Mouse (Mus musculus): Measurements from ENCODE around the gene Hoxd8. TPM values are rescaled to one million over a fixed set of nuclear protein-coding genes. Genes with fewer than 3 reads are reported as not detected.

Gene Hoxd8
- polyA plus RNA-seq, 1 experiment from 2014 or later: 3.7 TPM

GRCm38 (mm10) chr2:74703720-74704392 lies 559 bp upstream of the Hoxd8 start:
- Histone ChIP-seq H3K9me3 (no peaks in the 10 kb centered on the region), H3K36me3 (no peaks in the 10 kb centered on the region), H3K27me3 (peaks cover 99% of the 10 kb centered on the region), H3K27ac (no peak overlapping the region), H3K9ac (no peak overlapping the region), H3K4me1 (peaks cover 10% of the 10 kb centered on the region), H3K4me3 (no peak overlapping the region), H3K4me2 (no peak overlapping the region)
- 2% methylated on average over 26 of the region's 26 CpGs for WGBS
- ATAC-seq (ENCODE audit: insufficient number of reproducible peaks, insufficient read depth, low FRiP score, low TSS enrichment, low read depth): no peak

GRCm38 (mm10) chr2:74704999-74705466 lies 618 bp downstream of the Hoxd8 start:
- Histone ChIP-seq H3K27me3 (peaks cover 99% of the 10 kb centered on the region), H3K9me3 (no peaks in the 10 kb centered on the region), H3K36me3 (no peaks in the 10 kb centered on the region), H3K4me2 (peak overlapping the region; percentile 75), H3K4me3 (peak overlapping the region; percentile 48), H3K9ac (peak overlapping the region; percentile 60), H3K4me1 (peaks cover 10% of the 10 kb centered on the region), H3K27ac (no peak overlapping the region; the same call in 1 of the 2 replicates)
- under 1% methylated on average over 53 of the region's 66 CpGs for WGBS
- no peak for ATAC-seq (ENCODE audit: insufficient number of reproducible peaks, insufficient read depth, low FRiP score, low TSS enrichment, low read depth)

GRCm38 (mm10) chr2:74705467-74706089 lies 1.2 kb downstream of the Hoxd8 start:
- peak overlapping the region; percentile 60 for H3K9ac ChIP-seq
- H3K4me3 ChIP-seq: peak overlapping the region; percentile 48
- H3K4me2 ChIP-seq: peak overlapping the region; percentile 75
- H3K4me1 ChIP-seq: peaks cover 10% of the 10 kb centered on the region
- peaks cover 99% of the 10 kb centered on the region for H3K27me3 ChIP-seq
- under 1% methylated on average over 78 of the region's 85 CpGs for WGBS
- no peak overlapping the region for H3K27ac ChIP-seq
- H3K36me3 ChIP-seq: no peaks in the 10 kb centered on the region
- H3K9me3 ChIP-seq: no peaks in the 10 kb centered on the region
- ATAC-seq (ENCODE audit: insufficient number of reproducible peaks, insufficient read depth, low FRiP score, low TSS enrichment, low read depth): no peak

- 4% methylated on average over 13 of the region's 13 CpGs for WGBS
- no peak for ATAC-seq (ENCODE audit: insufficient number of reproducible peaks, insufficient read depth, low FRiP score, low TSS enrichment, low read depth)
- H3K27me3 ChIP-seq: peaks cover 99% of the 10 kb centered on the region
- no peak overlapping the region for H3K4me2 ChIP-seq
- peaks cover 10% of the 10 kb centered on the region for H3K4me1 ChIP-seq
- H3K27ac ChIP-seq: no peak overlapping the region
- H3K9me3 ChIP-seq: no peaks in the 10 kb centered on the region
- H3K9ac ChIP-seq: no peak overlapping the region
- H3K4me3 ChIP-seq: no peak overlapping the region
- H3K36me3 ChIP-seq: no peaks in the 10 kb centered on the region
These were observed 2.1 kb downstream of the Hoxd8 start for GRCm38 (mm10) chr2:74706393-74706960.

- peaks cover 99% of the 10 kb centered on the region for H3K27me3 ChIP-seq
- no peaks in the 10 kb centered on the region for H3K36me3 ChIP-seq
- no peak overlapping the region for H3K9ac ChIP-seq
- no peak overlapping the region for H3K4me2 ChIP-seq
- H3K27ac ChIP-seq: no peak overlapping the region
- H3K4me1 ChIP-seq: peaks cover 17% of the 10 kb centered on the region
- no peak overlapping the region for H3K4me3 ChIP-seq
- 9% methylated on average over 7 of the region's 7 CpGs for WGBS
- no peaks in the 10 kb centered on the region for H3K9me3 ChIP-seq
- ATAC-seq (ENCODE audit: insufficient number of reproducible peaks, insufficient read depth, low FRiP score, low TSS enrichment, low read depth): no peak
These were observed 3.2 kb downstream of the Hoxd8 start for GRCm38 (mm10) chr2:74707599-74707998.

- Histone ChIP-seq H3K27me3 (peaks cover 99% of the 10 kb centered on the region), H3K9me3 (no peaks in the 10 kb centered on the region), H3K4me2 (no peak overlapping the region), H3K4me1 (peaks cover 17% of the 10 kb centered on the region), H3K4me3 (no peak overlapping the region), H3K36me3 (no peaks in the 10 kb centered on the region), H3K9ac (no peak overlapping the region), H3K27ac (no peak overlapping the region)
- no peak for ATAC-seq (ENCODE audit: insufficient number of reproducible peaks, insufficient read depth, low FRiP score, low TSS enrichment, low read depth)
- 6% methylated on average over 4 of the region's 4 CpGs for WGBS
These were observed 4.3 kb downstream of the Hoxd8 start for GRCm38 (mm10) chr2:74708676-74709075.

- 5% methylated on average over 5 of the region's 5 CpGs for WGBS
- Histone ChIP-seq H3K4me1 (peaks cover 14% of the 10 kb centered on the region), H3K4me2 (no peak overlapping the region), H3K9ac (no peak overlapping the region), H3K36me3 (no peaks in the 10 kb centered on the region), H3K27ac (no peak overlapping the region), H3K27me3 (peaks cover 99% of the 10 kb centered on the region), H3K4me3 (no peak overlapping the region), H3K9me3 (no peaks in the 10 kb centered on the region)
- ATAC-seq (ENCODE audit: insufficient number of reproducible peaks, insufficient read depth, low FRiP score, low TSS enrichment, low read depth): no peak
These were observed 5.3 kb downstream of the Hoxd8 start for GRCm38 (mm10) chr2:74709465-74710419.

GRCm38 (mm10) chr2:74710929-74711543 lies 6.6 kb downstream of the Hoxd8 start:
- whole genome bisulfite sequencing: under 1% methylated on average over 16 of the region's 16 CpGs
- Histone ChIP-seq H3K27ac (no peak overlapping the region), H3K4me3 (no peak overlapping the region), H3K4me1 (peaks cover 16% of the 10 kb centered on the region), H3K4me2 (no peak overlapping the region), H3K9ac (no peak overlapping the region), H3K9me3 (no peaks in the 10 kb centered on the region), H3K27me3 (peaks cover 99% of the 10 kb centered on the region), H3K36me3 (no peaks in the 10 kb centered on the region)
- ATAC-seq (ENCODE audit: insufficient number of reproducible peaks, insufficient read depth, low FRiP score, low TSS enrichment, low read depth): no peak

- no peak; the same call in 1 of the 2 replicates for ATAC-seq (ENCODE audit: insufficient number of reproducible peaks, insufficient read depth, low FRiP score, low TSS enrichment, low read depth)
- Histone ChIP-seq H3K36me3 (no peaks in the 10 kb centered on the region), H3K4me1 (peaks cover 19% of the 10 kb centered on the region), H3K4me2 (peak within 1 kb of the TSS; percentile 53), H3K9me3 (no peaks in the 10 kb centered on the region), H3K27me3 (peaks cover 99% of the 10 kb centered on the region), H3K4me3 (peak within 1 kb of the TSS; percentile 35), H3K27ac (no peak within 1 kb of the TSS), H3K9ac (peak within 1 kb of the TSS; percentile 46)
- under 1% methylated on average over 65 of the region's 65 CpGs for WGBS
These were observed 7.6 kb downstream of the Hoxd8 start, which contains the start of the genes Hoxd3 and Hoxd4 for GRCm38 (mm10) chr2:74711721-74712621. TSS of gene Hoxd3 (plus strand) at chr2:74711927. TSS of gene Hoxd4 (plus strand) at chr2:74711929.
